Mouse (Mus musculus): ENCODE measurements around the gene 1700037H04Rik.

The 1700037H04Rik gene

GRCm38 (mm10) chr2:131178828-131179245 lies 19.0 kb upstream of the 1700037H04Rik start:
- no peak for DNase-seq

- no peak for DNase-seq
Measured at GRCm38 (mm10) chr2:131177932-131178331, 18.1 kb upstream of the 1700037H04Rik start.

- no peak for DNase-seq
Measured at GRCm38 (mm10) chr2:131176491-131176890, 16.6 kb upstream of the 1700037H04Rik start.

DNA sequence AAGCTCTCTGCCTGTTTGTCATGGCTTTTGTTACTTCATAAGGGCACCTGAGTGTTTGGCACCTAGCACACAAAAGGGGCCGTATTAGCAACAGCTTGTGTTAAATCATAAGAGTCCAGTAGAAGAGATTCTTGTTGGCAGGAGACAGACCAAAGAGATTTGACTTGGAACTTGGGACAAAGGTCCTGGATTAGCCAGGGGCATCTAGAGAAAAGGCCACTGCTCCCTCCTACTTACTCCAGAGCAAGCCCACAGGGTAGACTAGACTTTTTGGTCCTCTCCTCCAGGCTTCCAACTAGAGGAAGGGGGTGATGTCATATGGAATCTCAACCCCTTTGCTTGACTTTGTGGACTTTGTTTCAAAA lies 16.0 kb upstream of the 1700037H04Rik start:
- no peak for DNase-seq

DNA sequence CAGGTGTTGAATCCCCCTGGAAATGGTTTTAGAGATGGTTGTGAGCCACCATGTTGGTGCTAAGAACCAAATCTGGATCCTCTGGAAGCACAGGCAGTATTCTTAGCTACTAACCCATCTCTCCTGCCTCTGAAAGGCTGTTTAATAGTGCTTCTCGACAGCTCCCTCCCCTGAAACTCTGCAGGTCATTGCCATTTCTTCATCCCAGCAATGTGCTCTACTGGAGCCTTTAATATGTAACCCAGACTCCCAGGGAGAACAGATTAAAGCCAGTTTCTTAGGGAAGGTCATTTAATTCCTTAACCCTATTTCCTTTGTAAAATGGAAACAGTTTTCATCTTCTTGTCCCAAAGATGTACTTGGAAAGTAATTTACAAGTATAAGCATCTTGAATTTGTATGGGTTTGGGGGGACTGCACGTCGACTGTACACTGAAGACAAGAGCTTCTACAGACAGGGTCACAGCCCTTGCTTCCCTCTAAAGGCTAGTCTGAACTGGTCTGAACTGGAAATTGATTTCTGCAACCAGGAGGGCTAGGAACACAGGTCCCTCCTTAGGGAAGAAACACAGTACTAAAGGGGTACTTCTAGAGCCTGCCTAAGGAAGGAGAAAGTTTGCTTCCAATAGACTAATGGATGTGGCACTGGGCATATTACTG lies 15.5 kb upstream of the 1700037H04Rik start:
- no peak for DNase-seq

DNA sequence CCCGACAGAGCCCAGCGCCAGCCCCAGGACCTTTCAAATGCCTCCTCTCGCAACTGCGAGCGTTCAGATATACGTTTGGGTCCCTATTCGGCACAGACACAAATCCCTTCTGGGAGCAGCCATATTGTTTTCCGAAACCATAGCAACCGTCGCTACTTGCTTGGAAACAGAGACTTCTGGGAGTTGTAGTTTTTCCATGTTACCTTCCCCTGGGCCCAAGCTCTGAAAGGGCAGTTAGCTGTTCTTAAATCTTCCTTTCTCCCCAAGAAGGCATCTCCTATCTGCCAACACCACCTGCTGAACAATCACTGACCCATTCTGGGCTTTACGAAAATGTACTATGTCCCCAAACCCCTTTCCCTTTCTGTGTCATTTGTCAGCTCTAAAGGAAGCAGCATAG lies 14.8 kb upstream of the 1700037H04Rik start:
- DNase-seq = peak; percentile 34

GRCm38 (mm10) chr2:131172322-131172721 lies 12.4 kb upstream of the 1700037H04Rik start:
- DNase-seq = no peak

DNA sequence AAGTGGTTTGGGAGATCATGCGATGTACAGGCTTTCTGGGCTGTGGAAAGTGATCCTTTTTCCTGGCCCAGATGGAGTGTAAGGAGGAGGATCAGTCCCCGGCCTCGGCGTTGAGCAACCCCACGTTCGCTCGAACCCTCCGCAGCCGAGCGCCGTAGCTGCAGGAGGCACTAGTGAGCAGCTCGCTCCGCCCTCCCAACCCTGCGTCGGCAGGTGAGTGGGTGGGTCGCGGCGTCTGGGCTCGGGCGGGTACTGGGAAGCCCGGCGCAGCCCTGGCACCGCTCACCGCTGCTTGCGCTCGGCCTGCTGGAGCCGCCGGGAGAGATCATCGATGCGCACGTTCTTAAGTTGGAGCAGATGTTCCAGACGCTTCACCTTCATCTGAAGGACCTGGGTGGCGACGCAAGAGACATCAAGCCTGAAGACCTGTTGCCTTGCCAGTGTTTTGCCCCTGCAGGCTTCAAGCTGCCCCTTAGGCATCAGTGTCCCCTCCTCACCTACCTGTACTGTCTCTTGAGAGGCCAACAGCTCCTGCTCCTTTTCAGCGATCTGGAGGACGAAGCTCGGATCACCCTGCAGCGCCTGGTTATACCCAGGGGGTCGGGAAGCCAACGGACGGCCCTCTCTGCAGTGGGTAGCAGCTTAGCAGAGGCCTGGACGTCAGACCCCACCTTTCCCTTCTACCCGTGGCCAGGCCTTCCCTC lies 11.7 kb upstream of the 1700037H04Rik start:
- DNase-seq = peak; percentile 72

- no peak for DNase-seq
Measured at GRCm38 (mm10) chr2:131170936-131171335, 11.1 kb upstream of the 1700037H04Rik start.

GRCm38 (mm10) chr2:131168914-131169313 lies 9.0 kb upstream of the 1700037H04Rik start:
- DNase-seq = no peak

DNA sequence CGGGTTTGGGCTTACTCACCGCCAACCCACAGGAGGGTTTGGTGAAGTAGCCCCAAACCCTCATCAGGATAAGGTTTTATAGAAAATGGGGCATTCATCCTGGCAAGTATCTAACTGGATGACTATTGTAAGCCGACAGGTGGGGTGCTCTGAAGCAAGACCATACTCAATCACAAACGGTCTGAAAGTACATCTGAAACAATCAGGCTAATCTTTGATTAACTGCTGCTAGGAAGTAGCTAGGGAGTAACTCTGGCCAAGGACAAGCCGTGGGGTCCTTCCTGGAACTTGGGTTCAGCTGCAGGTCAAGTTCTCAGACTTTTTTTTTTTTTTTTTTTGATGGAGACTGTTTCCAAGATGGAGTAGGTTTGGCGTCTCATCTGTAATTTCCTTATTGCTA lies 8.1 kb upstream of the 1700037H04Rik start:
- no peak for DNase-seq

DNA sequence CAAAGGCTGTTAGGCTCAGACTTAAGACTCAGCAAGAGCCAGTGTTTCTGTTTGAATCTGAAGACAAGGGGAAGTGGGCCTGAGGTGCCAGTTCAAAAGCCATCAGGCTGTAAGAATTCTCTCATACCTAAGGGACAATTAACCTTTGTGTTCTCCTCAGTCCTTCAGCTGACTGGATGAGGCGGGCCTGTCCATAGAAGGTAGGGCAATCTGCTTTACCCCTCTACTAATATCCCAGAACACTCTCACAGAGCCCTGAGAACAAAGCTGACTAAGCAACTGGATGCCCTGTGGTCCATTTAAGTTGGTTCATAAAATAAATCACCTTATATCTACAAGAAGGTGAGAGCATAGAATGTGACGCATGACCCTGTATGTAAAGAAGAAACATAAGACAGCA lies 6.3 kb upstream of the 1700037H04Rik start:
- no peak for DNase-seq

GRCm38 (mm10) chr2:131163924-131164323 lies 4.0 kb upstream of the 1700037H04Rik start:
- DNase-seq = no peak

GRCm38 (mm10) chr2:131160671-131161111 lies 810 bp upstream of the 1700037H04Rik start:
- no peak for DNase-seq

GRCm38 (mm10) chr2:131159491-131159910 lies 380 bp downstream of the 1700037H04Rik start:
- no peak for DNase-seq

DNA sequence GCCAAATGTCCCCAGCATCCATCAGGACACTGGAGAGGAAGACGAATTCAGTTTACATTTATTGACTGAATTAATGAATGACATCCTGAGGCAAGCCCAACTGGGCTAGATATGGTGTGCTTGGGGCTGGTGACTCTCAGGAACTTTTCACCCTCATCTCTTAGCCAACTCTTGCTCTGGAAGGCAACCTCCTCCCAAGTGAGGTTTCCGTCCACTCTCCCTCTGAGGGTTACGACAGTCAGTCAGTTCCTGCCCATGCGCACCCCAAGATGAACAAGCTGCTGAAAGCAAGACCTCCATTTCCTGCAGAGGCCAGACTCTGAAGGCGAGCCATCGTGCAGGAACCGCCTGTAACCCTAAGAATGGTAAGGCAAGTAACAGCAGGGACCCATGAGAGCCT lies 2.9 kb downstream of the 1700037H04Rik start:
- DNase-seq = no peak

GRCm38 (mm10) chr2:131154036-131154435 lies 5.8 kb downstream of the 1700037H04Rik start:
- DNase-seq = no peak

DNA sequence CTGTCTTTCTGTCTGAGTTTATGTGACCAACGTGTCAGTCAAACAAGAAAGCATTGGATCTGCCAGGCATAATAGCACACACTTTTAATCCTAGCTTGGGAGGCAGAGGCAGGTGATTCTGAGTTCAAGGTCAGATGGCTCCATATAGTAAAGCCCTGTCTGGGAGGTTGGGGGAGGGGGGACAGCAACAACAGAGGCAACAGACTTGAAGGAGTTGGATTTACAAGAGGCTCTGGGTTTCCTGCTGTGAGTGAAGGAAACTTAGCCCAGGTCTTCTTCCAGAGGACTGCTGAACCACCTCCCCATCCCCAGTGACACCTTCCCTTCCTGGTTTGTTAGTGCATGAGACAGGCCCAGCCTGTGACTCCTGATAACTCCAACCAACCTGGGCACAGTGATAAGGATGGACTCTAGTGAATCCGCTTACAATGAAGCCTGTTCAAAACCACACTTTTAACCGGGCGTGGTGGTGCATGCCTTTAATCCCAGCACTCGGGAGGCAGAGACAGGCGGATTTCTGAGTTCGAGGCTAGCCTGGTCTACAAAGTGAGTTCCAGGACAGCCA lies 7.6 kb downstream of the 1700037H04Rik start:
- no peak for DNase-seq

GRCm38 (mm10) chr2:131149254-131149578 lies 10.7 kb downstream of the 1700037H04Rik start:
- no peak for DNase-seq

DNA sequence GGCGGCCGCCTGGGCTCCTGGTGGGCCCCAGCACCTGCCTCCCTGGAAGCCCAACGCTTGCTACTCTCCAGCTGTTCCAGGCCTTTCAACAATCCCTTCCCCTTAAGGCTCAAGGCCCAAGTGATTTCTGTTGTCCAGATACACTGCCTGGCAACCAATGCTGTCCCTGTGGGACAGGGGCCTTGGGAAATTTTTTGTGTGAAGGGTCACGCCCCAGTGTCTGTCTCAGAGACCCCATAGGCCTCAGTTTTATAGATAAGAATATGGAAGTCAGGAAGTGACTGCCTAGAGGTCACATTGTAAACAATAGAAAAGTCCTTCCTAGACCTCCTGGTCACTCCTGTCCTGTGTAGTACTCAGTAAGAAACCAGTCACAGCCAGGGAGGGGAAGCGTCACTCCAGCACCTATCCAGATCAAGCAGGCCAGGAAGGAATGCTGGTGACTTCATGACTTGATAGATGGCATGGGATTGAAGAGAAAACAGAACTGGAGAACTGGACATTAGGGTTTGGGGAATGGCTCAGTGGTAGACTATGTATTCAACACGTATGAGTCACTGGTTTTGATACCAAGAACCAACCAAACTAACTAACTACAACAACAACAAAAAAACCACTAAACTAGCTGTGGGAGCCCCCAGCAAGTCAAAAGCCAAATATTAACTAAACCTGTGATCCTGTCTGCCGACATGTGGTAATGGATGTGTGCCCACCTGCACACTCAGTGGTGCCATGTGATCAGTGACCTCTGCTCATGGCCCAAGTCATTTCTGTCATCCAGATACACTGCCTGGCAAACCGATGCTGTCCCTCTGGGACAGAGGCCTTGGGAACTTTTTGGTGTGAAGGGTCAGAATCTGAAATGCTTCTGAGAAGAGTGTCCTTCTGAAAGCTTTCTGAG lies 11.3 kb downstream of the 1700037H04Rik start:
- no peak for DNase-seq

DNA sequence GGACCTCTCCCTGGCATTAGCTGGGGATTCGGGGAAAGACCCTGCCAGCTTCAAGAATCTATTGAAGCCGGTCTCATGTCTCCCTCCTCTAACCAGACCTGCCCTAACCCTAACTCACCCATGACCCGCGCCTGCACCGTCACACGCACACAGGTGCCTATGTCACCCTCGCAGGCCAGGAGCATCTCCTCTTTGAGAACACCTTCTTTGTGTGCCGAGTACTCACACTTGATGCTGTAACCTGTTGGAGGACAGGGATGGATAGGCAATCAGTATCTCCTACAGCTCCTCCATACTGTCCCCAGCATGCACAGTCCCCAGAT lies 12.9 kb downstream of the 1700037H04Rik start:
- DNase-seq = no peak

- no peak for DNase-seq
Measured at GRCm38 (mm10) chr2:131146193-131147042, 13.5 kb downstream of the 1700037H04Rik start.

GRCm38 (mm10) chr2:131145536-131145935 lies 14.3 kb downstream of the 1700037H04Rik start:
- no peak for DNase-seq
